Mouse (Mus musculus) hindbrain, embryonic 11.5 days (tissue): Measurements from ENCODE around the gene Kcnk5. TPM values are rescaled to one million over a fixed set of nuclear protein-coding genes. Genes with fewer than 3 reads are reported as not detected.

Source experiments
- ATAC-seq: fragments of 200-750 bp; cut with Nextera tagmentation; 2 replicates; pipeline ENCODE4 v1.8.0; 2017; ENCODE audit warnings: mild to moderate bottlenecking, moderate TSS enrichment, moderate library complexity; ENCODE audit not compliant: low FRiP score
- DNase-seq: peaks from one replicate; pipeline ENCODE4 v3.0.0-alpha.2; 2015; ENCODE audit warnings: low spot score
- H3K27ac ChIP-seq: fragments of 300-500 bp; sonication (generic); 2 replicates; pipeline ENCODE4 v1.5.1; 2014; ENCODE audit warnings: mild to moderate bottlenecking, low read depth, low read length
- H3K27me3 ChIP-seq: fragments of 300-500 bp; sonication (generic); 2 replicates; pipeline ENCODE4 v1.6.1; 2014; ENCODE audit warnings: mild to moderate bottlenecking, low read length, moderate library complexity, mixed read lengths; ENCODE audit not compliant: control insufficient read depth, insufficient read depth
- H3K36me3 ChIP-seq: fragments of 300-500 bp; sonication (generic); 2 replicates; pipeline ENCODE4 v1.6.1; 2014; ENCODE audit warnings: mild to moderate bottlenecking, low read length, moderate library complexity, mixed read lengths; ENCODE audit not compliant: control insufficient read depth, insufficient read depth
- H3K4me1 ChIP-seq: fragments of 300-500 bp; sonication (generic); replicated peaks from 2 replicates; pipeline ENCODE4 v1.6.1; 2014; ENCODE audit warnings: low read length, mixed read lengths; ENCODE audit not compliant: control insufficient read depth, insufficient read depth
- H3K4me2 ChIP-seq: fragments of 300-500 bp; sonication (generic); replicated peaks from 2 replicates; pipeline ENCODE4 v1.6.1; 2014; ENCODE audit warnings: mild to moderate bottlenecking, low read depth, low read length
- H3K4me3 ChIP-seq: fragments of 300-500 bp; sonication (generic); 2 replicates; pipeline ENCODE4 v1.5.1; 2014; ENCODE audit warnings: low read depth, low read length
- H3K9ac ChIP-seq: fragments of 300-500 bp; sonication (generic); 2 replicates; pipeline ENCODE4 v1.6.1; 2014; ENCODE audit warnings: low read depth, low read length
- H3K9me3 ChIP-seq: fragments of 300-500 bp; sonication (generic); 2 replicates; pipeline ENCODE4 v1.6.1; 2016; ENCODE audit warnings: low read length; ENCODE audit not compliant: control insufficient read depth
- WGBS: fragments of 180-500 bp; shearing (Covaris S2); extraction: QIAGEN DNeasy Blood & Tissue Kit; methylation state at CpG from one replicate; pipeline ENCODE4 v1.1.7; 2014; 5-methylcytosine and 5-hydroxymethylcytosine counted together
- polyA plus RNA-seq: library from polyadenylated mRNA; unstranded; fragments of >200 nt; fragmentation: Nextera tagmentation; extraction: Ambion mirVana; gene quantifications from 2 replicates; pipeline ENCODE4 v1.2.1, GENCODE M21; 2014

Kcnk5 gene
- polyA plus RNA-seq, 1 experiment from 2014 or later = 4.6 TPM

DNA sequence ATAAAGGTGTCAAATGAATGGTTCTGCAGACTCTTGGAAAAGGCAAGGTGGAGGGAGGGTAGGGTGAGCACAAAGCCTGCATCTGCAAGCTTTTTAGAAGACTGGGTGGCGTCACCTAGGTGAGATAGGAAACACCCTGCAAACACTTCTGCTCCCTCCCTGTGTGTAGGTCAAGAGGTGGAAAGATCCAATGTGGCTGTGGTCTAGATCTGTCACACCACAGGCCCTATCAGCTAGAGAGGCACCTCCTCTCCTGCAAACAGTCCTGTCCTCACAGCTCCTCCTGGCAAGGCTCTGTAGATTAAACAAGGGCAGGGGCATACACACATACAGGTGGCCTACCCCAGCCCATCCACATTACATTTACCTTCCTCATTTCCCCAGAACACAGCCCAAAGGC, 13.1 kb downstream of the Kcnk5 start:
- Histone ChIP-seq H3K4me3 (no peak overlapping the region), H3K9me3 (no peaks in the 10 kb centered on the region), H3K27me3 (no peaks in the 10 kb centered on the region), H3K4me1 (0 out of 2 replicates have a peak, but pooled peaks cover 1% of the 10 kb centered on the region), H3K4me2 (no peak overlapping the region), H3K9ac (no peak overlapping the region), H3K36me3 (no peaks in the 10 kb centered on the region), H3K27ac (no peak overlapping the region)
- DNase-seq (no peak), ATAC-seq (no peak)
- WGBS = 75% methylated on average over 1 of the region's 1 CpGs

DNA sequence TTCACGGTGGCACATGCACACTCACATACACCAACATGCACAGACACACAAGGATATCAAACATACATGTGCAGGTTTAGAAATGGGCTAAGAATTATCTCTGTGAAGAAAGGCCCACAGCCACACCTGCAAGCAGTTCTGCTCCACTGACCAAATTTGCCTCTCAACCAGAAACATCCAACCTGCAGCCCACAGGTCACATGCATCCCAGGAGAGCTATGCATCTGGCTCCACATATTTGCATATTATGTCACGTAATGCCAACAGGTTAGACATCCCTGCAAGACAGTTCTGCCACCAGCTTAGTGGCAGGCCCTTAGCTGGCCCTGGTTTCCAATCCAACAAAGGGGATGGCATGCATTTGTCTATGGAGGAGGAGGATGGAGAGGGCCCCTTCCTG, 13.6 kb downstream of the Kcnk5 start:
- no peaks in the 10 kb centered on the region for H3K36me3 ChIP-seq
- H3K4me2 ChIP-seq = no peak overlapping the region
- 90% methylated on average over 2 of the region's 2 CpGs for WGBS
- no peak for ATAC-seq
- H3K9me3 ChIP-seq = no peaks in the 10 kb centered on the region
- no peak overlapping the region; the same call in 1 of the 2 replicates for H3K27ac ChIP-seq
- H3K4me1 ChIP-seq = 0 out of 2 replicates have a peak, but pooled peaks cover 4% of the 10 kb centered on the region
- no peak overlapping the region for H3K9ac ChIP-seq
- no peak overlapping the region for H3K4me3 ChIP-seq
- H3K27me3 ChIP-seq = no peaks in the 10 kb centered on the region
- no peak for DNase-seq

DNA sequence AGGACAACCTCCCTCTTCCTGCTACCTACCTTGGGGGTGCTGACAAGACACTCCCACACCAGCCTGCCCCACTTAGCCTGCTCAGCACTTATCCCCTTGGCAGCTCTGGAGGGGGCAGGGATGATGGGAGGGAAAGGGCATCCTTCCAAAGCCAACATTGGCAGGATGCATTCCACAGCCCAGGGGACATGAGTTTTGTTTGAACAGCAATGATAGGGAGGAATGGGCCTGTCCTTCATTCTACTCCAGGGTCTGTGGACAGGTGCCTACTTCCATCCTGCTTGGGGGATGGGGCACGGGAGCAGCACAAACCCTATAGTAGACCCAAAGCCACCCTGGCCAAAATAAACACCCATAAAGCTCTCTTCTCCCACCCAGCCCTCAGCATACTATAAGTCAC, 16.2 kb downstream of the Kcnk5 start:
- H3K27me3 ChIP-seq = no peaks in the 10 kb centered on the region
- DNase-seq = no peak
- H3K9ac ChIP-seq = no peak overlapping the region
- H3K4me3 ChIP-seq = no peak overlapping the region
- no peak overlapping the region for H3K27ac ChIP-seq
- no peak overlapping the region for H3K4me2 ChIP-seq
- 94% methylated on average over 1 of the region's 1 CpGs for WGBS
- ATAC-seq = no peak
- H3K4me1 ChIP-seq = 0 out of 2 replicates have a peak, but pooled peaks cover 4% of the 10 kb centered on the region
- H3K36me3 ChIP-seq = no peaks in the 10 kb centered on the region
- H3K9me3 ChIP-seq = no peaks in the 10 kb centered on the region

DNA sequence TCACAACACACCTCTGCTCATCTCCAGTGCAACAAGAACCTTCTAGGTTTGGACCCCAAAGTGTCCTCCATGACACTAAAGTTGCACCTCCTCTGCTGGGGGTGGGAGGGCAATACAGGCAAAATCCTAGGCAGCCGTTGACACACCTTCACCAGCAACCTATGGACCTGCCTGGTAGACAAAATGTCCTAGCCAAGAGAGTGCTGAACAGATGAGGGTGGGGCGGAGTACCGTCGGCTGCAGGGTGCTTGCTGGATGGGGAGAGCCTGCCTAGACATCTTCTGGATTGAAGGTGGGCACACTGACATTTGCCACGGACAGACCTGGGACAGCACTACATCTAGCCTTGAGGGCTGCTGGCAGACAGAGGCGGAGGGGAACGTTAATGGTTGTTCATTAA, 17.2 kb downstream of the Kcnk5 start:
- no peak overlapping the region for H3K4me2 ChIP-seq
- no peaks in the 10 kb centered on the region for H3K9me3 ChIP-seq
- H3K27me3 ChIP-seq = no peaks in the 10 kb centered on the region
- no peak overlapping the region for H3K9ac ChIP-seq
- DNase-seq (no peak), ATAC-seq (no peak)
- 0 out of 2 replicates have a peak, but pooled peaks cover 4% of the 10 kb centered on the region for H3K4me1 ChIP-seq
- H3K27ac ChIP-seq = no peak overlapping the region
- WGBS = 91% methylated on average over 7 of the region's 7 CpGs
- no peaks in the 10 kb centered on the region for H3K36me3 ChIP-seq
- H3K4me3 ChIP-seq = no peak overlapping the region

DNA sequence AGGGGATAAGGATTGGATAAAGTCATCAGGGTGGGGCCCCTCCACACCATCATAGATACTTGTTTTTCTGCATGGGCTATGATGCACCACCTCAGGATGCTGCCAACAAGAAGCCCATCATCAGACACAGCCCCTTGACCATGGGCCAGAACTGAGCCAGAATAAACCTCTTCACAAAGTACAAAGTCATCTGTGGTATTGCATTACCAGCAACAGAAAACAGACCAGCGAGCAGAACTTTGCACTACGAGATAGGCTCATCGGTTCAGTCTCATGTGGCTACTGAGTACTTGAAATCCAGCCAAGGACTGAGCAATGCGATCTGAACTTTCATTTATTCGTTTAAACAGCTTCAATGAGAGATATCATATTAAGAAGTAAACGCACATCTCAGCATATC, 18.9 kb downstream of the Kcnk5 start:
- DNase-seq = no peak
- Histone ChIP-seq H3K36me3 (no peaks in the 10 kb centered on the region), H3K4me3 (no peak overlapping the region), H3K4me1 (0 out of 2 replicates have a peak, but pooled peaks cover 4% of the 10 kb centered on the region), H3K27me3 (no peaks in the 10 kb centered on the region), H3K4me2 (no peak overlapping the region), H3K9me3 (no peaks in the 10 kb centered on the region), H3K27ac (no peak overlapping the region), H3K9ac (no peak overlapping the region)
- no peak for ATAC-seq
- 90% methylated on average over 6 of the region's 6 CpGs for whole genome bisulfite sequencing

DNA sequence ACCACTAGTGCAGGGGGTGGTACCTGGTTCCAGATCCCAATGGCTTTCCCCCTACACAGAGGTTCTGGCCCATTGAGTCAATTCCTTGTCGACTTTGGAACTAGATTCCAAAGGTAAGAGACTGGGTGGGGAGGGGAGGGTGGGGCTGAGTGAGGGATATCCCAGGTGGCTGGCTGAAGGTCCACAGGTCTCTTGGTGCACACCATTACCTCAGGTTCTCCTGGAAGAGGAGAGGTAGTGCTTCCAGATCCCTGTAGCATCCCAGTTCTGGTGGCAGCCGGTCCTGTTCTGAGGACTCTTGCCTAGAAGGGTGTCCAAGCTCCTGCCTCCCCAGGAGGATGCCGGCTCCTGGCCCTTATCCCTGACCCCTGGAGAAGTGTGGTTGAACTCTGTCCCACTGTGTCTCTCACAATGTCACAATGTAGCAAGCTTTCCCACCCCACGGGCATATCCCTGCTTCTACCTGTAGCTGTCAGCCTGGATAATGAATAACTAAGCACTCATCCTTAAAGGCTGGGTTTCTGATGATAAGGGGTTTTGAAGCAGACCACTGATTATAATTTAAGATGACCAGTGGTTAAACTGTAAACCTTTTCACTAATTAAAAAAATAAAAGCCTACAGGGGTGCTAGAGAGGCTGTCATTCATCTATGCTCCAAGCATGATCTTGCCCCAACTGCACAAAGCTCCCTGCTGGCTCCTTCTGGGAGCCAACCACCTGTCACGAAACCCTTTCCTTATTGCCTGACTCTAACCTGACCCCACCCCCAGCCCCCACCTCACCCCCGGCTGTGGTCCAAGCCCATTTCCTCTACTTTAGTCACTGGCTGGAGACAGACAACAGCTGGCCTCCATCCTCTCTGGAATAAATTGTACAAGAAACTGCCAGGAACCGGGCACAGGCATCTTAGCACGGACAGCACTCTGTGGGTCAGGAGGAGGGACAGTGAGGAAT, 22.6 kb downstream of the Kcnk5 start:
- H3K27me3 ChIP-seq = no peaks in the 10 kb centered on the region
- H3K4me3 ChIP-seq = no peak overlapping the region

DNA sequence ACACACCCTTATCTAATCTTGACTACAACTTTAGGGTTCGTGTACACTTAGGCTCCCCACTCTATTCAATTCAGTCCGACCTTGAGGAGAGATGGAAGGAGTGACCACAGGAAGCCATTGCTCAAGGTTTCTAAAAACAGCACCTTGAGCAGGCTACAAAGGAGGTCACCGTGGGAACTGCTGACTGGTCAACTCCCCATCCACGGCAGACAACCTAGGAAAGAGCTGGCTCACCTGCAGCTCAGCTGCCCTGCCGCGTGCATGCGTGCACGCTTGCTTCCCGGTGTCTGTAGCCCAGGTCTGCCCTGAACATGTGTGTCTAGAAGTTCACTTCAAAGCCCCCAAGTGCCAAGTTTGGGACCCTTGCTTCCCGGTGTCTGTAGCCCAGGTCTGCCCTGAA, 24.0 kb downstream of the Kcnk5 start:
- no peak overlapping the region for H3K4me3 ChIP-seq
- H3K4me2 ChIP-seq = no peak overlapping the region
- no peak overlapping the region for H3K27ac ChIP-seq
- no peaks in the 10 kb centered on the region for H3K4me1 ChIP-seq
- no peaks in the 10 kb centered on the region for H3K36me3 ChIP-seq
- H3K9ac ChIP-seq = no peak overlapping the region
- 94% methylated on average over 10 of the region's 10 CpGs for WGBS
- DNase-seq = no peak
- H3K9me3 ChIP-seq = no peaks in the 10 kb centered on the region
- ATAC-seq = no peak
- no peaks in the 10 kb centered on the region for H3K27me3 ChIP-seq

More for the DNA sequence above, 22.6 kb downstream of the Kcnk5 start:
- H3K9me3 ChIP-seq = no peaks in the 10 kb centered on the region
- no peaks in the 10 kb centered on the region for H3K36me3 ChIP-seq
- no peak for ATAC-seq
- H3K4me1 ChIP-seq = 0 out of 2 replicates have a peak, but pooled peaks cover 4% of the 10 kb centered on the region
- no peak overlapping the region for H3K27ac ChIP-seq
- no peak overlapping the region for H3K4me2 ChIP-seq
- no peak overlapping the region for H3K9ac ChIP-seq
- 71% methylated on average over 8 of the region's 8 CpGs for WGBS
- DNase-seq = no peak

DNA sequence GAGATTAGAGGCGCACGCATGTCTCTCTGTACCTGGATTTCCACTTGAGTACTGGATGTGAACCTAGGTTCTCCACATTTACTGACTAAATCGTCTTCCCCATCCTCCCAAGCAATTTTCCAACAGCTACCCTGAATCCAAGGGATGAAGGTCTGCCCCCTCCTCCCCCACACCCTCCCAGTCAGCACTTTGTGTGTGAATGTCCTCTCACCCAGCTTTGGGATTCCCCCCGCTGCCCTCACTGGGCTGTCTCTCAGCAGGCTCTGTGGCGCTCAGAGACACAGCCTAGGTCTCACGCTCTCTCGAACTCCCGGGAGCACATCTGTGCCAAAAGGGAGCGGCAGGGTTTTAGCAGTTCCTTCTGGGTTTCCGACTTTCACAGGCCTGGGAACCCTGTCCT, 25.9 kb downstream of the Kcnk5 start:
- Histone ChIP-seq H3K4me2 (no peak overlapping the region; the same call in 1 of the 2 replicates), H3K36me3 (no peaks in the 10 kb centered on the region), H3K4me3 (no peak overlapping the region), H3K4me1 (no peaks in the 10 kb centered on the region), H3K27me3 (no peaks in the 10 kb centered on the region), H3K27ac (no peak overlapping the region), H3K9ac (no peak overlapping the region), H3K9me3 (no peaks in the 10 kb centered on the region)
- ATAC-seq = no peak
- WGBS = 51% methylated on average over 10 of the region's 10 CpGs
- DNase-seq = no peak

DNA sequence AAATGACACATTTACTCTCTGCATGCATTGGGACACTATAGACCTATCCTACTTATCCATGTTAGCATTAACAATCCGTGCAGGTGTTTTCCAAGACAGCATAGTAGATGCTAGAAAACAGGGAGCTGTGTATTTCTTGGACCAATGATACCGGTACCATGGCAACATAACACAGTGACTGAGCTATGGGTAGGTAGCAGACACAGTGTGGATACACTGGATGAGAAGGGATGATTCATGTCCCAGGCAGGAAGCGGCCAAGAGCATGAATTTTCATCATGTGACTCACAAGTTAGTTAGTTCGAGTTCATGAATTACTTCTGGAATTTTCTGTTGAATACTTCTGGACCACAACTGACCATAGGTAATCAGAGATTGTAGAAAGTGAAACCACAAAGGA, 26.7 kb downstream of the Kcnk5 start:
- Histone ChIP-seq H3K4me1 (no peaks in the 10 kb centered on the region), H3K9me3 (no peaks in the 10 kb centered on the region), H3K36me3 (no peaks in the 10 kb centered on the region), H3K9ac (no peak overlapping the region), H3K4me2 (no peak overlapping the region), H3K4me3 (no peak overlapping the region), H3K27me3 (no peaks in the 10 kb centered on the region), H3K27ac (no peak overlapping the region)
- WGBS = 94% methylated on average over 4 of the region's 4 CpGs
- no peak for DNase-seq
- no peak for ATAC-seq
